Mouse (Mus musculus): ENCODE measurements around the gene Nkiras1. TPM values are rescaled to one million over a fixed set of nuclear protein-coding genes. Genes with fewer than 3 reads are reported as not detected.
A peak's percentile ranks its signal among the peaks of the same experiment; 100 is the strongest.
"Not testable (repeated sequence)": the region's sequence is repeated elsewhere in the genome, so short reads cannot be mapped to it uniquely, and the experiment has no call there.

Gene Nkiras1
- polyA plus RNA-seq, 1 experiment from 2014 or later: 70.3 TPM

- Histone ChIP-seq H3K9me3 (replicated peaks) (no peaks in the 10 kb centered on the region), H3K4me1 (peaks cover 4% of the 10 kb centered on the region; the same call in 1 of the 2 replicates), H3K4me3 (replicated peaks) (peak overlapping the region; percentile 98), H3K27me3 (replicated peaks) (no peaks in the 10 kb centered on the region), H3K36me3 (no peaks in the 10 kb centered on the region), H3K4me2 (peak overlapping the region; percentile 74), H3K9ac (replicated peaks) (peak overlapping the region; percentile 69), H3K27ac (replicated peaks) (peak overlapping the region; percentile 88)
- WGBS: 0% methylated on average over 58 of the region's 71 CpGs
- ATAC-seq (ENCODE audit: low FRiP score): peak; percentile 96
Measured at GRCm38 (mm10) chr14:18238131-18238749, 32.7 kb upstream of the Nkiras1 start.

DNA sequence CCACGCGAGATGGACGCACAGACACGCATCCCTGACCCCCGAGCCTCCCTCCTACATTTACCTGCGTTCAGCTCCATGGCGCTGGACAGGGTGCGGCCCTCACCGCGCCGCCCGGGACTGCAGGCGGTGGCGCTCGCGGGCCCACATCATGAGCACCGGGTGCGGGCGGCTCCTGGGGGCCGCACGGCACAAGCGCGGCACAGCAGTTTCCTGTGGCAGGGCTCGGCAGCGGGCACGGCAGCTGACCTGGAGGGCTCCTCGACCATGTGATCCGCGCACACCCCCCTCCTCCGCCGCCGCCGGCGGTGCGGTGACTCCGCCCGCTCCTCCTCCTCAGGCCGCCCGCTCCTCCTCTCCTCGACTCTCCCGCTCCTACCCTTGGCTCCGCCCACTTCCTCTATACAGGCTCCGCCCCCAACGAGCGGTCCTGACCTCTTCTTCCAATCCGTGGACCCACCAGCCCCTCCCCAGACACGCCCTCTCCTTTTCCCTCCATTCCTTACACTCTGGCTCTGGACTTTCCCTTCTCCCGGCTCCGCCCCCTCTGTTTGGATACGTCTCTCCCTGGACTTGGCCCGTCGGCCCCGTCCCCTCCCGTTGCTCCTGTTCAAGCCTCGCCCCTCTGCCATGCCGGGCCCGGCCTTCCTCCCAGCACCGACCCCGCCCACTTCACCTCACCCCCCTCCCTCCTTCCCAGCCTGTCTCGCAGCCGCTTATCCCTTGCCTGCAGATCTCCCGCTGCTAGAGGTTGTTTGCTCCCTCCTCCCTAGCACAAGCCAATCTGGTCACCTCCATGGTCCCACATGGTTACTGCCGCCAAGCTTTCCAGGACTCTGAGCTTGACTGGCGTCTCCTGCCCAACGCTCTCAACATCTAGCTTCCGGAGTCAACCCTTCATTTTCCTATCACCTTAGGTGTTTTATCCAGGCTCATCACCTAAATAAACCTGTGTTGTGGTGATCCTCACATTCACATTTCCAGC is 31.9 kb upstream of the Nkiras1 start, which contains the start of gene Nr1d2:
TSS of gene Nr1d2 (minus strand) at position 378 of the 982 bp plus-strand sequence.
- under 1% methylated on average over 50 of the region's 66 CpGs for WGBS
- ATAC-seq (ENCODE audit: low FRiP score): peak; percentile 93
- no peaks in the 10 kb centered on the region for H3K27me3 ChIP-seq (replicated peaks)
- H3K27ac ChIP-seq (replicated peaks): peak within 1 kb of the TSS; percentile 88
- H3K9me3 ChIP-seq (replicated peaks): no peaks in the 10 kb centered on the region
- H3K4me3 ChIP-seq (replicated peaks): peak within 1 kb of the TSS; percentile 98
- peak within 1 kb of the TSS; percentile 74 for H3K4me2 ChIP-seq
- peak within 1 kb of the TSS; percentile 69 for H3K9ac ChIP-seq (replicated peaks)
- no peaks in the 10 kb centered on the region for H3K36me3 ChIP-seq
- peaks cover 4% of the 10 kb centered on the region; the same call in 1 of the 2 replicates for H3K4me1 ChIP-seq

DNA sequence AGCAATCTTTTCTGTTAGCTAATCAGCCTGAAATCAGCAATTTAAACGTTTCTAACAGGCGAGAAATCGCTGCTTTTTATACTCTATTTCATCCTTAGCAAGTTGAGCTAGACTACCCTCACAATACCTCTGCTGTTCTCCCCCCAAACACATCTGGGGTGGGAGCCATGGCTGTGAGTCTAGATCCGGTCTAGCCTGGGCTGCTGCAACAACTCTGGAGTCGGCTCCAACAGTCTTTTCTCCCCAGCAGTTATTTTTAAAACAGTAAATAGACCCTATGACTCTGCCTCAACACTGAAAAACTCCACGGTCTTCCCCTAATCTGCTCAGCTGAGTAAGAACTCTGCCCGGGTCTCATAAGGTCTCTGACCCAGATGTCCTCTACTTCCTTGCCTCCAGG is 30.8 kb upstream of the Nkiras1 start:
- peaks cover 4% of the 10 kb centered on the region; the same call in 1 of the 2 replicates for H3K4me1 ChIP-seq
- no peak overlapping the region for H3K4me2 ChIP-seq
- no peak overlapping the region for H3K27ac ChIP-seq (replicated peaks)
- H3K36me3 ChIP-seq: no peaks in the 10 kb centered on the region
- no peak overlapping the region for H3K9ac ChIP-seq (replicated peaks)
- H3K27me3 ChIP-seq (replicated peaks): no peaks in the 10 kb centered on the region
- H3K4me3 ChIP-seq (replicated peaks): no peak overlapping the region
- WGBS: 75% methylated on average over 7 of the region's 7 CpGs
- no peaks in the 10 kb centered on the region for H3K9me3 ChIP-seq (replicated peaks)
- no peak for ATAC-seq (ENCODE audit: low FRiP score)

DNA sequence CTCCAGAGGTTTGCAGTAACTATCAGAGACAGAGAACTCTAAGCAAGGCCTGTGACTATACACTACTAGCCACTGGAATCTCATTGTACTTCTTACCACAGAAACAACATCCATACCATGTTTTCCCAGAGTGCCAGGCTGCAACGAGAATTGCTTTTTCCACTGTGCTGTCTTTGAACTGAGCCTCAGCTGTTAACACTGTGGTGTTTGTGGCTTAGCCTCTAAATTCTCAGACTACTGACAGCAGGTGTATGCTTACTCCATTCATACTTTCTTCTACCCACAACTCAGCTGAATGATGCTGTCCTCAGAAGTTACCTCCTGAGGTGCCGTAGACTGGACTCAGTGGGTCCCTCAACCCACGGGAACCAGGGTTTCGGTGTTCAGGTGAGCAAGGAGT is 29.1 kb upstream of the Nkiras1 start:
- H3K4me2 ChIP-seq: no peak overlapping the region
- ATAC-seq (ENCODE audit: low FRiP score): no peak
- H3K9ac ChIP-seq (replicated peaks): 0 out of 2 replicates have a peak overlapping the region, but pooled peaks have one; percentile 1
- H3K27me3 ChIP-seq (replicated peaks): no peaks in the 10 kb centered on the region
- 86% methylated on average over 4 of the region's 4 CpGs for WGBS
- no peaks in the 10 kb centered on the region for H3K36me3 ChIP-seq
- no peak overlapping the region for H3K4me3 ChIP-seq (replicated peaks)
- no peak overlapping the region for H3K27ac ChIP-seq (replicated peaks)
- peaks cover 4% of the 10 kb centered on the region; the same call in 1 of the 2 replicates for H3K4me1 ChIP-seq
- no peaks in the 10 kb centered on the region for H3K9me3 ChIP-seq (replicated peaks)

DNA sequence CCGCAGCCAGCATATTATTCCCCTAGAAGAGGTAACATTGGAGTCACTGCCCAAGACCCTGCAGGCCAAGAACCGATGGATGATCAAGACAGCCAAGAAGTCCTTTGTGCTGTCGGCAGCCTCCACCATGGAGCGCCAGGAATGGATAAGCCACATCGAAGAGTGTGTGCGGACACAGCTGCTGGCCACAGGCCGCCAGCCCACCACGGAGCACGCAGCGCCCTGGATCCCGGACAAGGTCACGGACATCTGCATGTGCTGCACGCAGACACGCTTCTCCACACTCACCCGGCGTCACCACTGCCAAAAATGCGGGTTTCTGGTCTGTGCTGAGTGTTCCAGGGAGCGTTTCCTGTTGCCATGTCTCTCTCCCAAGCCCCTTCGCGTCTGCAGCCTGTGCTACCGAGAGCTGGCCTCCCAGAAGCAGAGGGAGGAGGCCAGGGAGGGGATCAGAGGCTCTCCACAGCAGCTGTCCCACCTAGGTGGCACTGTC is 28.3 kb upstream of the Nkiras1 start:
- WGBS: 88% methylated on average over 21 of the region's 21 CpGs
- Histone ChIP-seq H3K36me3 (no peaks in the 10 kb centered on the region), H3K27ac (replicated peaks) (no peak overlapping the region), H3K4me2 (no peak overlapping the region), H3K4me3 (replicated peaks) (no peak overlapping the region), H3K27me3 (replicated peaks) (no peaks in the 10 kb centered on the region), H3K4me1 (peaks cover 2% of the 10 kb centered on the region; the same call in 1 of the 2 replicates), H3K9me3 (replicated peaks) (no peaks in the 10 kb centered on the region), H3K9ac (replicated peaks) (no peak overlapping the region)
- ATAC-seq (ENCODE audit: low FRiP score): no peak

GRCm38 (mm10) chr14:18261203-18261602 is 9.7 kb upstream of the Nkiras1 start:
- no peak overlapping the region for H3K4me2 ChIP-seq
- no peak for ATAC-seq (ENCODE audit: low FRiP score)
- peaks cover 7% of the 10 kb centered on the region; the same call in 1 of the 2 replicates for H3K4me1 ChIP-seq
- no peaks in the 10 kb centered on the region for H3K9me3 ChIP-seq (replicated peaks)
- 87% methylated on average over 3 of the region's 3 CpGs for WGBS
- no peak overlapping the region for H3K27ac ChIP-seq (replicated peaks)
- no peak overlapping the region for H3K4me3 ChIP-seq (replicated peaks)
- peaks cover 18% of the 10 kb centered on the region; the same call in 1 of the 2 replicates for H3K36me3 ChIP-seq
- no peak overlapping the region for H3K9ac ChIP-seq (replicated peaks)
- H3K27me3 ChIP-seq (replicated peaks): no peaks in the 10 kb centered on the region

DNA sequence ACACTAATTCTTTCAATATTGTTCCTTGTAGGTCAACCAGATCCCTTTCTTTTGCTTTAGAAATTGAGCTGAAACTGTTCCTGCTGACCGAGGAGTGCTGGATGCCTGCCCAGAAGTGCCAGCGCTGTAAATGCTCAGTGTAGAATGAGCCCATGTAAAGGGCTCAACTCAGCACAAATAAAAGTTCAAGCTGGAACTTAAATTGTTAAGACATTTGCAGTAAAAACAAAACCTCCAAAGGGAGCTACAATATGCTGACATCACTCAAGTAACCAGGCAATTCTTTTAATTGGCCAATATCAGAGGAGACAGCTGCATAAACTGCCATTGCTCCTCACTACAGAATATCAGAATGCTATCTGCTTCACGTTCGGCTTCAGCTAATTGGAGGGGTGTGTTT is 7.5 kb upstream of the Nkiras1 start:
- no peaks in the 10 kb centered on the region for H3K9me3 ChIP-seq (replicated peaks)
- peaks cover 35% of the 10 kb centered on the region for H3K36me3 ChIP-seq
- ATAC-seq (ENCODE audit: low FRiP score): peak; percentile 46; the same call in 1 of the 2 replicates
- no peak overlapping the region for H3K4me2 ChIP-seq
- peak overlapping the region; percentile 24 for H3K27ac ChIP-seq (replicated peaks)
- H3K4me1 ChIP-seq: peaks cover 13% of the 10 kb centered on the region
- no peak overlapping the region for H3K9ac ChIP-seq (replicated peaks)
- no peak overlapping the region for H3K4me3 ChIP-seq (replicated peaks)
- 49% methylated on average over 4 of the region's 4 CpGs for WGBS
- H3K27me3 ChIP-seq (replicated peaks): no peaks in the 10 kb centered on the region

- Histone ChIP-seq H3K4me3 (replicated peaks) (peak overlapping the region; percentile 83), H3K9ac (replicated peaks) (peak overlapping the region; percentile 92), H3K27ac (replicated peaks) (peak overlapping the region; percentile 90), H3K4me1 (peaks cover 26% of the 10 kb centered on the region), H3K36me3 (peaks cover 22% of the 10 kb centered on the region), H3K4me2 (peak overlapping the region; percentile 69)
- H3K27me3 ChIP-seq (replicated peaks); H3K9me3 ChIP-seq (replicated peaks): not testable (repeated sequence)
- ATAC-seq (ENCODE audit: low FRiP score): peak; percentile 14; the same call in 1 of the 2 replicates
- 2% methylated on average over 24 of the region's 24 CpGs for WGBS
Measured at GRCm38 (mm10) chr14:18269947-18270528, 898 bp upstream of the Nkiras1 start.

GRCm38 (mm10) chr14:18271666-18272065 is 730 bp downstream of the Nkiras1 start:
- H3K4me1 ChIP-seq: peaks cover 26% of the 10 kb centered on the region
- no peaks in the 10 kb centered on the region for H3K27me3 ChIP-seq (replicated peaks)
- H3K36me3 ChIP-seq: peaks cover 17% of the 10 kb centered on the region
- H3K4me2 ChIP-seq: peak overlapping the region; percentile 66
- H3K9me3 ChIP-seq (replicated peaks): no peaks in the 10 kb centered on the region
- peak overlapping the region; percentile 90; the same call in 1 of the 2 replicates for H3K27ac ChIP-seq (replicated peaks)
- peak; percentile 4; the same call in 1 of the 2 replicates for ATAC-seq (ENCODE audit: low FRiP score)
- H3K4me3 ChIP-seq (replicated peaks): peak overlapping the region; percentile 83
- peak overlapping the region; percentile 79 for H3K9ac ChIP-seq (replicated peaks)
- WGBS: 9% methylated on average over 7 of the region's 7 CpGs

- no peak for ATAC-seq (ENCODE audit: low FRiP score)
- no peak overlapping the region for H3K9ac ChIP-seq (replicated peaks)
- H3K36me3 ChIP-seq: peaks cover 23% of the 10 kb centered on the region
- H3K4me1 ChIP-seq: peaks cover 12% of the 10 kb centered on the region
- no peak overlapping the region for H3K4me3 ChIP-seq (replicated peaks)
- no peaks in the 10 kb centered on the region for H3K27me3 ChIP-seq (replicated peaks)
- no peak overlapping the region for H3K4me2 ChIP-seq
- no peaks in the 10 kb centered on the region for H3K9me3 ChIP-seq (replicated peaks)
- WGBS: 94% methylated on average over 1 of the region's 1 CpGs
- H3K27ac ChIP-seq (replicated peaks): no peak overlapping the region
Measured at GRCm38 (mm10) chr14:18274526-18274925, 3.6 kb downstream of the Nkiras1 start.

DNA sequence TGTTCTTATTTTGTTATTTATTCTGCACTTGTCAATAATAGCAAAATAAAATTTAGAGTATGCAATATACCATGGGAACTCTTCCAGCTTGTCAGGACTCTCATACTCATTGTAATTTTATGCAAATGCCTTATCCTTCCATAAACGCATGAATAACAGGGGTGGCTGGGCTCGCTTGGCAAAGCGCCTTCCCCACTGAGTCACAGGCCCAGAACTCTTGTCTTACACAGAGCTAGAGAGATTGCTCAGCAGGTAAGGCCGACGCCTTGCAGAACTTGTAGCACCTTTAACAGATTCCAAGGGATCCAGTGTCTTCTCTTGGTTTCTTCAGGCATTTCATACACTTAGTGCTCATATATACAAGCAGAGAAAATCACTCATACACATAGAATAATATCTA is 9.4 kb downstream of the Nkiras1 start:
- WGBS: 70% methylated on average over 5 of the region's 5 CpGs
- H3K4me3 ChIP-seq (replicated peaks): no peak overlapping the region
- no peak for ATAC-seq (ENCODE audit: low FRiP score)

More for the DNA sequence above, 9.4 kb downstream of the Nkiras1 start:
- no peaks in the 10 kb centered on the region for H3K4me1 ChIP-seq
- no peak overlapping the region for H3K27ac ChIP-seq (replicated peaks)
- no peak overlapping the region for H3K4me2 ChIP-seq
- H3K36me3 ChIP-seq: peaks cover 29% of the 10 kb centered on the region
- no peaks in the 10 kb centered on the region for H3K27me3 ChIP-seq (replicated peaks)
- H3K9ac ChIP-seq (replicated peaks): no peak overlapping the region
- no peaks in the 10 kb centered on the region for H3K9me3 ChIP-seq (replicated peaks)
